Mouse (Mus musculus): ENCODE data around the gene Gm9736. TPM values are rescaled to one million over a fixed set of nuclear protein-coding genes. Genes with fewer than 3 reads are reported as not detected.
"Not testable (repeated sequence)": the region's sequence is repeated elsewhere in the genome, so short reads cannot be mapped to it uniquely, and the experiment has no call there.

The Gm9736 gene
- polyA plus RNA-seq, 1 experiment: not detected

- H3K36me3 ChIP-seq (ENCODE audit: control insufficient read depth, insufficient read depth): no peaks in the 10 kb centered on the region
- no peak overlapping the region for H3K4me2 ChIP-seq (ENCODE audit: low read depth)
- H3K4me3 ChIP-seq: no peak overlapping the region
- H3ac ChIP-seq (ENCODE audit: control insufficient read depth, insufficient read length): no peak overlapping the region
- H3K27me3 ChIP-seq (ENCODE audit: control insufficient read depth, insufficient read depth, insufficient read length): peaks cover 5% of the 10 kb centered on the region
- H3K79me2 ChIP-seq (ENCODE audit: control insufficient read depth, insufficient read depth): no peaks in the 10 kb centered on the region
- no peak for TF ChIP-seq POLR2AphosphoS2 (IDR thresholded peaks at IDR 0.05; ENCODE audit: insufficient read length, low read depth)
- no peak for TF ChIP-seq MAX (IDR thresholded peaks at IDR 0.05; ENCODE audit: low read depth)
- TF ChIP-seq POLR2A (IDR thresholded peaks at IDR 0.05; ENCODE audit: insufficient read length, low read depth): no peak
- TF ChIP-seq TCF12 (IDR thresholded peaks at IDR 0.05; ENCODE audit: insufficient read depth, poor library complexity, severe bottlenecking): no peak
- TF ChIP-seq CEBPB (IDR thresholded peaks at IDR 0.05; ENCODE audit: insufficient read depth, poor library complexity, severe bottlenecking): no peak
- TF ChIP-seq USF1 (IDR thresholded peaks at IDR 0.05; ENCODE audit: low read depth): no peak
- no peak for TF ChIP-seq TCF3 (IDR thresholded peaks at IDR 0.05; ENCODE audit: insufficient read length, low read depth)
- no peak for TF ChIP-seq E2F4 (IDR thresholded peaks at IDR 0.05; ENCODE audit: insufficient read depth)
- TF ChIP-seq REST (IDR thresholded peaks at IDR 0.05; ENCODE audit: insufficient read depth, insufficient read length): no peak
- no peak for TF ChIP-seq SRF (IDR thresholded peaks at IDR 0.05; ENCODE audit: control insufficient read depth, insufficient read length, low read depth)
- no peak for TF ChIP-seq MYOD1 (IDR thresholded peaks at IDR 0.05; ENCODE audit: control insufficient read depth in 1 of 3, insufficient read length in 2 of 3, low read depth in 2 of 3)
- TF ChIP-seq MYOG (IDR thresholded peaks at IDR 0.05; ENCODE audit: control insufficient read depth in 1 of 3, insufficient read depth in 1 of 3, insufficient read length in 2 of 3, low read depth in 2 of 3): no peak
Measured at GRCm38 (mm10) chr10:77729241-77729640, 21.9 kb downstream of the Gm9736 start.

DNA sequence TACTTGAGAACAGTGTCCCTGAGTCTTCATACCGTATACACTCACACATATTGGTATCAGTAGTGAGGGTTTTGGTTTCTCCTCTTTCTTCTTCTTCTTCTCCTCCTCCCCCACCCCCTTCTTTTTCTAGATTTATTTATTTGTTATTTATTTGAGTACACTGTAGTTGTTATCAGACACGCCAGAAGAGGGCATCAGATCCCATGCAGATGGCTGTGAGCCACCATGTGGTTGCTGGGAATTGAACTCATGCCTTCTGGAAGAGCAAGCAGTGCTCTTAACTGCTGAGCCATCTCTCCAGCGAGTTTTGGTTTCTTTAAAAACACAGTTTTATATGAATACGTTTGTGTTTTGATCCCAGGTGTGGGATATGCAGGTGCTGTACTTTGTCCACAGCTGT is 22.9 kb downstream of the Gm9736 start:
- no peak for TF ChIP-seq TCF3 (IDR thresholded peaks at IDR 0.05; ENCODE audit: insufficient read length, low read depth)
- TF ChIP-seq MYOD1 (IDR thresholded peaks at IDR 0.05; ENCODE audit: control insufficient read depth in 1 of 3, insufficient read length in 2 of 3, low read depth in 2 of 3): no peak
- no peak for TF ChIP-seq MYOG (IDR thresholded peaks at IDR 0.05; ENCODE audit: control insufficient read depth in 1 of 3, insufficient read depth in 1 of 3, insufficient read length in 2 of 3, low read depth in 2 of 3)
- TF ChIP-seq REST (IDR thresholded peaks at IDR 0.05; ENCODE audit: insufficient read depth, insufficient read length): no peak
- no peak for TF ChIP-seq CEBPB (IDR thresholded peaks at IDR 0.05; ENCODE audit: insufficient read depth, poor library complexity, severe bottlenecking)
- no peak for TF ChIP-seq E2F4 (IDR thresholded peaks at IDR 0.05; ENCODE audit: insufficient read depth)
- no peak for TF ChIP-seq SRF (IDR thresholded peaks at IDR 0.05; ENCODE audit: control insufficient read depth, insufficient read length, low read depth)
- no peak for TF ChIP-seq POLR2A (IDR thresholded peaks at IDR 0.05; ENCODE audit: insufficient read length, low read depth)
- no peak for TF ChIP-seq POLR2AphosphoS2 (IDR thresholded peaks at IDR 0.05; ENCODE audit: insufficient read length, low read depth)
- no peak for TF ChIP-seq USF1 (IDR thresholded peaks at IDR 0.05; ENCODE audit: low read depth)
- Histone ChIP-seq H3K4me2 (ENCODE audit: low read depth) (no peak overlapping the region), H3K79me2 (ENCODE audit: control insufficient read depth, insufficient read depth) (no peaks in the 10 kb centered on the region), H3K4me3 (no peak overlapping the region), H3K36me3 (ENCODE audit: control insufficient read depth, insufficient read depth) (no peaks in the 10 kb centered on the region), H3K27me3 (ENCODE audit: control insufficient read depth, insufficient read depth, insufficient read length) (peaks cover 9% of the 10 kb centered on the region), H3ac (ENCODE audit: control insufficient read depth, insufficient read length) (no peak overlapping the region)

DNA sequence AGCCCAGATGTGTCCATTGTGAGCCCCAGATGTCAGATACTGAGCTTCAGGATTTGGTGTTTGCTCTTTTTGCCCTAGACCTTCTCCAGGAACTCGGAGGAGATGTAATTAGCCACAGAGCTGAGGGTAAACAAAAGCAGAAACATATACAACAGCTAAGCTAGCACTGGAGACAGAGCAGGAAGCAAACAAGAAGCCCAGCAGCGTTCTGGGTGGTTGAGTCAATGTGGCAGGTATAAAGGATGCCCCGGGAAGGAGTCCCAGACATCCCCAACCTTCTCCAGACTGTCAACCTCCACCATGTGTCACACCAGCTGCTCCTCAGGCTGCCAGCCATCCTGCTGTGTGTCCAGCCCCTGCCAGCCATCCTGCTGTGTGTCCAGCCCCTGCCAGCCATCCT is 25.0 kb downstream of the Gm9736 start, which contains the start of gene Gm10100:
Gm10100 (plus strand) TSS at position 301 of the 400 bp plus-strand sequence.
- no peak for TF ChIP-seq MYOD1 (IDR thresholded peaks at IDR 0.05; ENCODE audit: control insufficient read depth in 1 of 3, insufficient read length in 2 of 3, low read depth in 2 of 3)
- TF ChIP-seq TCF3 (IDR thresholded peaks at IDR 0.05; ENCODE audit: insufficient read length, low read depth): no peak
- TF ChIP-seq SRF (IDR thresholded peaks at IDR 0.05; ENCODE audit: control insufficient read depth, insufficient read length, low read depth): no peak
- no peak for TF ChIP-seq USF1 (IDR thresholded peaks at IDR 0.05; ENCODE audit: low read depth)
- no peak for TF ChIP-seq MAX (IDR thresholded peaks at IDR 0.05; ENCODE audit: low read depth)
- no peak for TF ChIP-seq POLR2AphosphoS2 (IDR thresholded peaks at IDR 0.05; ENCODE audit: insufficient read length, low read depth)
- TF ChIP-seq E2F4 (IDR thresholded peaks at IDR 0.05; ENCODE audit: insufficient read depth): no peak
- TF ChIP-seq MYOG (IDR thresholded peaks at IDR 0.05; ENCODE audit: control insufficient read depth in 1 of 3, insufficient read depth in 1 of 3, insufficient read length in 2 of 3, low read depth in 2 of 3): no peak
- no peak for TF ChIP-seq CEBPB (IDR thresholded peaks at IDR 0.05; ENCODE audit: insufficient read depth, poor library complexity, severe bottlenecking)
- no peak for TF ChIP-seq TCF12 (IDR thresholded peaks at IDR 0.05; ENCODE audit: insufficient read depth, poor library complexity, severe bottlenecking)
- no peak for TF ChIP-seq POLR2A (IDR thresholded peaks at IDR 0.05; ENCODE audit: insufficient read length, low read depth)
- TF ChIP-seq REST (IDR thresholded peaks at IDR 0.05; ENCODE audit: insufficient read depth, insufficient read length): no peak
- Histone ChIP-seq H3K79me2 (ENCODE audit: control insufficient read depth, insufficient read depth) (no peaks in the 10 kb centered on the region), H3K27me3 (ENCODE audit: control insufficient read depth, insufficient read depth, insufficient read length) (peaks cover 9% of the 10 kb centered on the region), H3K4me2 (ENCODE audit: low read depth) (no peak within 1 kb of the TSS), H3K36me3 (ENCODE audit: control insufficient read depth, insufficient read depth) (no peaks in the 10 kb centered on the region), H3ac (ENCODE audit: control insufficient read depth, insufficient read length) (no peak within 1 kb of the TSS), H3K4me3 (no peak within 1 kb of the TSS)

DNA sequence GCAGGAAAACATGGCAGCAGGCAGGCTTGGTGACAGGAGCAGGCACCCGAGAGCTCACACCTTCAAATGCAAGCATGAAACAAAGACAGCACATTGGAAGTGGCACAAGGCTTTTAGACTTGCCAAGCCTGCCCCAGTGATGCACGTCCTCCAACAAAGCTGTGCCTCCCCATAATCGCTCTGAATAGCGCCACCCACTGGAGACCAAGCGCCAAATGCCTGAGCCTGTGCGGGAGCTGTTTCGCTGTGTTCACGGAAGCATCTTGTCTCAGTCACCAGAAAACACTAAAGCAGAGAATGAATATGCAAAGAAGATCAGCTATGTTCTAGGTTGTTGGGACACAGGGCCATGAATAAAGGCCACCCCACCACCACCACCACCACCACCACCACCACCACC is 26.3 kb downstream of the Gm9736 start:
- TF ChIP-seq TCF12 (IDR thresholded peaks at IDR 0.05; ENCODE audit: insufficient read depth, poor library complexity, severe bottlenecking): no peak
- TF ChIP-seq SRF (IDR thresholded peaks at IDR 0.05; ENCODE audit: control insufficient read depth, insufficient read length, low read depth): no peak
- no peak for TF ChIP-seq POLR2A (IDR thresholded peaks at IDR 0.05; ENCODE audit: insufficient read length, low read depth)
- no peak for TF ChIP-seq MYOD1 (IDR thresholded peaks at IDR 0.05; ENCODE audit: control insufficient read depth in 1 of 3, insufficient read length in 2 of 3, low read depth in 2 of 3)
- TF ChIP-seq USF1 (IDR thresholded peaks at IDR 0.05; ENCODE audit: low read depth): no peak
- TF ChIP-seq MAX (IDR thresholded peaks at IDR 0.05; ENCODE audit: low read depth): no peak
- TF ChIP-seq MYOG (IDR thresholded peaks at IDR 0.05; ENCODE audit: control insufficient read depth in 1 of 3, insufficient read depth in 1 of 3, insufficient read length in 2 of 3, low read depth in 2 of 3): no peak
- no peak for TF ChIP-seq CEBPB (IDR thresholded peaks at IDR 0.05; ENCODE audit: insufficient read depth, poor library complexity, severe bottlenecking)
- TF ChIP-seq TCF3 (IDR thresholded peaks at IDR 0.05; ENCODE audit: insufficient read length, low read depth): no peak
- no peak for TF ChIP-seq E2F4 (IDR thresholded peaks at IDR 0.05; ENCODE audit: insufficient read depth)
- TF ChIP-seq POLR2AphosphoS2 (IDR thresholded peaks at IDR 0.05; ENCODE audit: insufficient read length, low read depth): no peak
- no peak for TF ChIP-seq REST (IDR thresholded peaks at IDR 0.05; ENCODE audit: insufficient read depth, insufficient read length)
- H3K4me2 ChIP-seq (ENCODE audit: low read depth): no peak overlapping the region

DNA sequence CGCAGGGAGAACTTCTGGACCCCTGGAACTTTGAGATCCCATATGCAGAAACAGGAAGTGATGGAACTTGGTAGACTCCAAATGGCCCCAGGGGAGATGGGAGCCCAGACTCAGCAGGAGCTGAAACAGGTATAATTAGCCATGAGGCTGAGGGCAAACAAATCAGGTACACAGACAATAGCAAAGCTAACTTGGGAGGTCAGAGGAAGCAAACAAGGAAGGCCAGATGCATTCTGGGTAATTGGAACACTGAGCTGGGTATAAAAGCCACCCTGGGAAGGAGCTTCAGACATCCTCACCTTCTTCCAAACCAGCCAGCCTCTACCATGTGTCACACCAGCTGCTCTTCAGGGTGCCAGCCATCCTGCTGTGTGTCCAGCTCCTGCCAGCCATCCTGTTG is 30.9 kb downstream of the Gm9736 start, which contains the start of gene Krtap12-1:
Krtap12-1 (plus strand) TSS at position 301 of the 400 bp plus-strand sequence.
- not testable (repeated sequence) for H3ac ChIP-seq (ENCODE audit: control insufficient read depth, insufficient read length); H3K4me2 ChIP-seq (ENCODE audit: low read depth); H3K79me2 ChIP-seq (ENCODE audit: control insufficient read depth, insufficient read depth); H3K36me3 ChIP-seq (ENCODE audit: control insufficient read depth, insufficient read depth); H3K27me3 ChIP-seq (ENCODE audit: control insufficient read depth, insufficient read depth, insufficient read length); H3K4me3 ChIP-seq

More for the DNA sequence above, 26.3 kb downstream of the Gm9736 start:
- Histone ChIP-seq H3K36me3 (ENCODE audit: control insufficient read depth, insufficient read depth) (no peaks in the 10 kb centered on the region), H3K27me3 (ENCODE audit: control insufficient read depth, insufficient read depth, insufficient read length) (peaks cover 9% of the 10 kb centered on the region), H3K79me2 (ENCODE audit: control insufficient read depth, insufficient read depth) (no peaks in the 10 kb centered on the region), H3K4me3 (no peak overlapping the region), H3ac (ENCODE audit: control insufficient read depth, insufficient read length) (no peak overlapping the region)

All from myocyte (in vitro differentiated cells).